Mouse (Mus musculus) liver, embryonic 14.5 days (tissue): Measurements from ENCODE around the gene Ccdc51. TPM values are rescaled to one million over a fixed set of nuclear protein-coding genes. Genes with fewer than 3 reads are reported as not detected.

Source experiments
- ATAC-seq: fragments of 200-750 bp; cut with Nextera tagmentation; 2 replicates; pipeline ENCODE4 v1.8.0; 2017; ENCODE audit warnings: moderate number of reproducible peaks, mild to moderate bottlenecking, moderate library complexity; ENCODE audit not compliant: insufficient read depth
- DNase-seq, 3 experiments: peaks; one replicate each; pipeline ENCODE4 v3.0.0-alpha.2; 2012 to 2013; ENCODE audit warnings: low read depth in 3 of 3, low spot score in 3 of 3
- H3K27ac ChIP-seq: fragments of 300-500 bp; sonication (generic); 2 replicates; pipeline ENCODE4 v1.5.1; 2014; ENCODE audit warnings: moderate library complexity, mild to moderate bottlenecking, control low read depth, inconsistent platforms
- H3K27me3 ChIP-seq: fragments of 300-500 bp; sonication (generic); 2 replicates; pipeline ENCODE4 v1.6.1; 2014; ENCODE audit warnings: mild to moderate bottlenecking, low read length, moderate library complexity; ENCODE audit not compliant: control insufficient read depth, insufficient read depth
- H3K36me3 ChIP-seq: fragments of 300-500 bp; sonication (generic); replicated peaks from 2 replicates; pipeline ENCODE4 v1.6.1; 2014; ENCODE audit warnings: low read depth; ENCODE audit not compliant: control insufficient read depth, insufficient read depth
- H3K4me1 ChIP-seq, 2 experiments: fragments of 200-500 bp in 1 of 2; fragments of 300-500 bp in 1 of 2; sonication (generic) in 1 of 2; replicated peaks; 2 replicates each; pipeline ENCODE4 v1.6.1; 2012 to 2014; ENCODE audit warnings: antibody characterized with exemption in 1 of 2, inconsistent platforms in 1 of 2, low read length in 1 of 2; ENCODE audit not compliant: control insufficient read depth in 2 of 2, insufficient read depth in 2 of 2
- H3K4me2 ChIP-seq: fragments of 300-500 bp; sonication (generic); 2 replicates; pipeline ENCODE4 v1.6.1; 2014; ENCODE audit warnings: low read depth, mild to moderate bottlenecking, control low read depth, moderate library complexity
- H3K4me3 ChIP-seq, 2 experiments: fragments of 200-500 bp in 1 of 2; fragments of 300-500 bp in 1 of 2; sonication (generic) in 1 of 2; 2 replicates each; pipeline ENCODE4 v1.5.1; 2012 to 2014; ENCODE audit warnings: low read depth in 2 of 2, low read length in 2 of 2, mild to moderate bottlenecking in 2 of 2, control low read depth in 1 of 2, inconsistent platforms in 1 of 2, moderate library complexity in 1 of 2; ENCODE audit not compliant: insufficient read depth in 1 of 2
- H3K9ac ChIP-seq: fragments of 300-500 bp; sonication (generic); replicated peaks from 2 replicates; pipeline ENCODE4 v1.6.1; 2014; ENCODE audit warnings: mild to moderate bottlenecking, control low read depth, moderate library complexity
- H3K9me3 ChIP-seq: fragments of 300-500 bp; sonication (generic); 2 replicates; pipeline ENCODE4 v1.6.1; 2016; ENCODE audit warnings: low read length, mixed read lengths; ENCODE audit not compliant: control insufficient read depth
- CTCF ChIP-seq: IDR thresholded peaks from 2 replicates; pipeline ENCODE4 v1.5.1; 2016; ENCODE audit warnings: antibody characterized with exemption, low read depth, control low read depth
- EP300 ChIP-seq: IDR thresholded peaks from 2 replicates; pipeline ENCODE4 v1.6.1; 2016; ENCODE audit warnings: antibody characterized with exemption, low read depth
- WGBS: fragments of 180-500 bp; shearing (Covaris S2); extraction: QIAGEN DNeasy Blood & Tissue Kit; methylation state at CpG from one replicate; pipeline ENCODE4 v1.1.7; 2014; ENCODE audit not compliant: insufficient replicate concordance; 5-methylcytosine and 5-hydroxymethylcytosine counted together
- polyA plus RNA-seq, 2 experiments: library from polyadenylated mRNA; depleted of rRNA in 1 of 2; stranded (reverse) in 1 of 2; unstranded in 1 of 2; fragments of >200 nt; fragmentation: Nextera tagmentation in 1 of 2; extraction: Ambion mirVana in 1 of 2; gene quantifications; 2 replicates each; pipeline versions ENCODE4 v1.2.1 to v1.2.3; 2012 to 2014

Ccdc51 gene
- polyA plus RNA-seq, 2 experiments: 7.1 to 12.1 TPM

DNA sequence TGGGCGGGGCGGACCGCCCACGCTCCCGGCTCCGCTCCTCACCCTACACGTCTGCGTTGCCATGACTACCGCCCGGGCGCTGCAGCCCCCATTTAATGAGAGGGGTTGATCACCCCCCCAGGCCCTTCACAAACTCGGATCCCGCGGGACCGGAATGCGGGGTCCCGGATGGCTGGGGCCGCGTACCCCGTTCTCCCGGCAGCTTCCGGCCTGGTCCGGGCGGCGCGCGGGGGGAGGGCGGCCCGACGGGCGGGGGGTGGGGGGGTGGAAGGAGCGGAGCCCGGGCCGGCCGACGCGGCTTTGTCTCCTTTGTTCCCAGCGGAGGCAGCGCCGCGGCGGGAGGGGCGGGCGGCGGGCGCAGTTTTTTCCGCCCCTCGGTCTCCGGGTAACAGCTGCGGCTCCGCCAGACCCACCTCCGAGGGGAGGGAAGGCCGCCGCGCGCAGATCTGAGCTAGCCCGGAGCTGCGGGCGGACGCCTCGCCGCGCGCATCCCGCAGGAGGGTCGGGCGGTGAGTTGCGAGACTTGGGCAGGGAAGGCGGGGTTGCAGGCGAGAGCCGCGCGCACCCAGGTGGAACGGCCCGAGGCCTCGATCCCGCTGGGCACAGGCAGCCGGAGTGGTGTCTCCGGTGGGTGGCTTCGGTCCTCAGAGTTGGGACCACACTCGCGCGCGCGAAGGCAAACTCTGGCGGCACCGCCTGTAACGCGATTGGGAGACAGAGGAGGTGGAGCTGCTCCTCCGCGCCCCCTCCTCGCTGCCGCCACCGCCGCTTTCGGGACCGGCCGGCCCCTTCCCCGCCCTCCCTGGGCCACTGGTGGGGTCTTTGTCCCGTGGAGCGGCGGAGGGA, 13.1 kb downstream of the Ccdc51 start, which contains the start of gene Plxnb1:
Plxnb1 (plus strand) TSS at position 253 of the 846 bp plus-strand sequence.
- TF ChIP-seq CTCF (no peak), EP300 (no peak)
- Histone ChIP-seq H3K4me3 (peak within 1 kb of the TSS; percentile 59 to 64), H3K27me3 (peaks cover 30% of the 10 kb centered on the region)

GRCm38 (mm10) chr9:109096251-109096661, 14.0 kb downstream of the Ccdc51 start:
- DNase-seq (no peak), ATAC-seq (no peak)
- Histone ChIP-seq H3K9me3 (no peaks in the 10 kb centered on the region), H3K4me3 (peak overlapping the region; percentile 43 to 59), H3K27ac (no peak overlapping the region; the same call in 1 of the 2 replicates), H3K4me2 (peak overlapping the region; percentile 56), H3K4me1 (peaks cover 0 to 14% of the 10 kb centered on the region in 2 experiments; a peak in 2 of 4 replicates), H3K27me3 (peaks cover 30% of the 10 kb centered on the region), H3K36me3 (peaks cover 5% of the 10 kb centered on the region; the same call in 1 of the 2 replicates), H3K9ac (no peak overlapping the region)
- 63% methylated on average over 9 of the region's 9 CpGs for WGBS
- TF ChIP-seq CTCF: no peak
- TF ChIP-seq EP300: no peak

More for the DNA sequence above, 13.1 kb downstream of the Ccdc51 start, which contains the start of gene Plxnb1:
- Histone ChIP-seq H3K4me2 (peak within 1 kb of the TSS; percentile 58), H3K9ac (peak within 1 kb of the TSS; percentile 18; the same call in 1 of the 2 replicates), H3K4me1 (peaks cover 0 to 14% of the 10 kb centered on the region in 2 experiments; a peak in 2 of 4 replicates), H3K27ac (no peak within 1 kb of the TSS; the same call in 1 of the 2 replicates), H3K36me3 (peaks cover 12% of the 10 kb centered on the region), H3K9me3 (no peaks in the 10 kb centered on the region)
- DNase-seq: no peak
- 2% methylated on average over 99 of the region's 102 CpGs for WGBS
- ATAC-seq: peak; percentile 24; the same call in 1 of the 2 replicates

- H3K4me3 ChIP-seq: peak overlapping the region; percentile 21 to 59; a peak in 3 of 4 replicates
- no peaks in the 10 kb centered on the region for H3K36me3 ChIP-seq
- H3K27me3 ChIP-seq: peaks cover 30% of the 10 kb centered on the region
- peak overlapping the region; percentile 56 for H3K4me2 ChIP-seq
- H3K4me1 ChIP-seq: peaks cover 0 to 14% of the 10 kb centered on the region in 2 experiments; a peak in 2 of 4 replicates
- TF ChIP-seq EP300 (no peak), CTCF (no peak)
- DNase-seq (no peak), ATAC-seq (no peak)
- no peak overlapping the region for H3K27ac ChIP-seq
- H3K9me3 ChIP-seq: no peaks in the 10 kb centered on the region
- WGBS: 58% methylated on average over 6 of the region's 6 CpGs
- H3K9ac ChIP-seq: no peak overlapping the region
Measured at GRCm38 (mm10) chr9:109096856-109097255, 14.6 kb downstream of the Ccdc51 start.

GRCm38 (mm10) chr9:109097291-109097690, 15.0 kb downstream of the Ccdc51 start:
- Histone ChIP-seq H3K27ac (no peak overlapping the region), H3K27me3 (peaks cover 30% of the 10 kb centered on the region), H3K4me3 (no peak overlapping the region), H3K4me2 (peak overlapping the region; percentile 56), H3K9ac (no peak overlapping the region), H3K4me1 (peaks cover 0 to 14% of the 10 kb centered on the region in 2 experiments; a peak in 2 of 4 replicates), H3K9me3 (no peaks in the 10 kb centered on the region), H3K36me3 (no peaks in the 10 kb centered on the region)
- DNase-seq (no peak), ATAC-seq (no peak)
- WGBS: 48% methylated on average over 6 of the region's 6 CpGs
- TF ChIP-seq CTCF (no peak), EP300 (no peak)

- H3K9me3 ChIP-seq: no peaks in the 10 kb centered on the region
- peak overlapping the region; percentile 56; the same call in 1 of the 2 replicates for H3K4me2 ChIP-seq
- TF ChIP-seq CTCF (no peak), EP300 (no peak)
- H3K36me3 ChIP-seq: no peaks in the 10 kb centered on the region
- H3K27ac ChIP-seq: no peak overlapping the region
- ATAC-seq (no peak), DNase-seq (no peak)
- H3K4me1 ChIP-seq: peaks cover 0 to 14% of the 10 kb centered on the region in 2 experiments; a peak in 2 of 4 replicates
- no peak overlapping the region for H3K4me3 ChIP-seq
- H3K9ac ChIP-seq: no peak overlapping the region
- H3K27me3 ChIP-seq: peaks cover 30% of the 10 kb centered on the region
- WGBS: 45% methylated on average over 5 of the region's 5 CpGs
Measured at GRCm38 (mm10) chr9:109097831-109098230, 15.5 kb downstream of the Ccdc51 start.
